Mouse (Mus musculus): ENCODE measurements around the gene Cdc34b.

GRCm38 (mm10) chr11:94695508-94695907 is 46.1 kb upstream of the Cdc34b start:
- TF ChIP-seq MEF2A (IDR thresholded peaks at IDR 0.05; ENCODE audit: borderline replicate concordance, low read depth, low read length) (peak; percentile 90), MAFK (IDR thresholded peaks at IDR 0.05; ENCODE audit: insufficient replicate concordance, low read length) (no peak; the same call in 1 of the 2 replicates), CTCF (conservative IDR thresholded peaks at IDR 0.05 in 1 of 2, IDR thresholded peaks at IDR 0.05 in 1 of 2; ENCODE audit: low read depth in 2 of 2, low read length in 2 of 2) (no peak), CHD1 (IDR thresholded peaks at IDR 0.05; ENCODE audit: low read depth, low read length) (no peak), POLR2A (IDR thresholded peaks at IDR 0.05; ENCODE audit: low read depth, low read length) (no peak), NELFE (IDR thresholded peaks at IDR 0.05; ENCODE audit: low read depth, low read length) (no peak), IRF4 (IDR thresholded peaks at IDR 0.05; ENCODE audit: low read depth, low read length) (0 out of 2 replicates have a peak, but pooled peaks have one; percentile 30), EP300 (IDR thresholded peaks at IDR 0.05; ENCODE audit: low read length) (peak; percentile 78)

All from CH12.LX (cell line).